Mouse (Mus musculus): ENCODE data around the gene Pde9a.
A peak's percentile ranks its signal among the peaks of the same experiment; 100 is the strongest.

Pde9a gene

DNA sequence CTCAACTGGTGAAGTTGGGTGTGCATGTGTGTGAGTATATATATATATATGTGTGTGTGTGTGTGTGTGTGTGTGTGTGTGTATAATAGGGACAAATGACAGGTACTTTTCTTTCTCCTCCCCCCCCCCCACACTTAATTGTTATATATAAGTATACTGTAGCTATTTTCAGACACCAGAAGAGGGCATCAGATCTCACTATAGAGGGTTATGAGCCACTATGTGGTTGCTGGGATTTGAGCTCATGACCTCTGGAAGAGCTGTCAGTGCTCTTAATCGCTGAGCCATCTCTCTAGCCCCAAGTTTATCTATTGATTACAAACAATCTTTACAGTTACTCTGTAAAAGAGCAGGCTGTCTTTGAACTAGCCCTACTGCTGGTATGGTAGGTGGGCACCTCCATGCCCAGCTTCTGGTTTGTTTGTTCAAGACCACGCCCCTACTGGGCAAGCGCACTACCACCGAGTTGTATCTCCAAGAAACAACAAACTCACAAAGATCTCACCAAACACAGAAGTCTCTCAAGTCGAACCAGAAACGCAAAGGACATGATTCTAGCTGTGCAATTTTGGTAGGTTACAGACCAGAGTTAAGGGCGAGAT lies 133.4 kb downstream of the Pde9a start:
- peak; percentile 19 for DNase-seq (ENCODE audit: low read depth)

GRCm38 (mm10) chr17:31519946-31520838 lies 134.2 kb downstream of the Pde9a start, which contains the start of the genes Wdr4 and Ndufv3:
TSS of gene Wdr4 (minus strand) at chr17:31519980.
TSS of gene Ndufv3 (plus strand) at chr17:31520115.
- DNase-seq (ENCODE audit: low read depth) = peak; percentile 100

DNA sequence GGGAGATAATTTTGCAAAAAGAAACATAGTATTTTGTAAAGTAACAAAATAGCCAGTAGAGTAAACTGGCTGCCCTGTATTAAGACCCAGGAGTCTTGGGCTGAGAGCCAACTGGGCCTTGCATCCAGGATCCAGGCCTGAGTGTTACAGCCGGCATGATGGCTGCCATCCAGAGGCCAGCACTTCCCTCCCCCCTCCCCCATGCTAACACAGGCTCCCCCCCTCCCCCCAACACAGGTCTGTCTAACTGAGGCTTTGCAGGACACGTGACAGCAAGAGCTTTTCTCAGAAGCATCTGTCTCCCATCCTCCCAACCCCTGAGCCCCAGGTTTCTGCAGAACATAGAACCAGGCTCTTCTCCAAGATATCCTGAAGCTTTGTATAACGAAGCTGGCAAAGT lies 134.9 kb downstream of the Pde9a start:
- no peak for DNase-seq (ENCODE audit: low read depth)

- no peak for DNase-seq (ENCODE audit: low read depth)
Observed at GRCm38 (mm10) chr17:31521948-31522347, 135.9 kb downstream of the Pde9a start.

- DNase-seq (ENCODE audit: low read depth) = no peak
Observed at GRCm38 (mm10) chr17:31525114-31525513, 139.1 kb downstream of the Pde9a start.

GRCm38 (mm10) chr17:31525816-31526215 lies 139.8 kb downstream of the Pde9a start:
- DNase-seq (ENCODE audit: low read depth) = no peak

All from c-Kit-positive CD71-positive TER-119-negative erythroid progenitor cells, embryonic 14.5 days (primary cell).